Mouse (Mus musculus): ENCODE measurements around the gene Aak1. TPM values are rescaled to one million over a fixed set of nuclear protein-coding genes. Genes with fewer than 3 reads are reported as not detected.

Gene Aak1
- polyA plus RNA-seq, 1 experiment from 2014 or later: 32.1 TPM

Other genes starting within 250 kb of the Aak1 start
- gene Asprv1, start 221.4 kb upstream of the Aak1 start, polyA plus RNA-seq (2015; fragmentation: Nextera tagmentation; extraction: Ambion mirVana): 0.50 and 0.59 TPM in 2 replicates
- gene Mxd1, start 180.4 kb upstream of the Aak1 start, polyA plus RNA-seq (2015; fragmentation: Nextera tagmentation; extraction: Ambion mirVana): 26.3 and 27.9 TPM in 2 replicates
- gene Snrnp27, start 165.0 kb upstream of the Aak1 start, polyA plus RNA-seq (2015; fragmentation: Nextera tagmentation; extraction: Ambion mirVana): 117 and 125 TPM in 2 replicates
- 36.0 and 41.0 TPM in 2 replicates for gene Gmcl1, start 116.1 kb upstream of the Aak1 start, polyA plus RNA-seq (2015; fragmentation: Nextera tagmentation; extraction: Ambion mirVana)
- 3.2 and 3.4 TPM in 2 replicates for gene Anxa4, start 55.9 kb upstream of the Aak1 start, polyA plus RNA-seq (2015; fragmentation: Nextera tagmentation; extraction: Ambion mirVana)
- gene Nfu1, start 159.7 kb downstream of the Aak1 start, polyA plus RNA-seq (2015; fragmentation: Nextera tagmentation; extraction: Ambion mirVana): 113 and 125 TPM in 2 replicates
- gene Gfpt1, start 193.3 kb downstream of the Aak1 start, polyA plus RNA-seq (2015; fragmentation: Nextera tagmentation; extraction: Ambion mirVana): 20.1 and 20.5 TPM in 2 replicates